Mouse (Mus musculus) limb, embryonic 13.5 days (tissue): ENCODE measurements at regions not wholly inside any gene's neighbourhood (a gene's known extent, or its start where the extent isn't known, plus 50 kb on each side); places are given as distances from the start of the nearest gene placed in this dataset.

Experiments used
- ATAC-seq: fragments of 200-750 bp; cut with Nextera tagmentation; 2 replicates; pipeline ENCODE4 v1.8.0; 2017; ENCODE audit warnings: low read depth, moderate number of reproducible peaks, moderate TSS enrichment; ENCODE audit not compliant: low FRiP score
- H3K27ac ChIP-seq: fragments of 300-500 bp; sonication (generic); 2 replicates; pipeline ENCODE4 v1.5.1; 2015; ENCODE audit warnings: inconsistent platforms, mild to moderate bottlenecking, moderate library complexity
- H3K27me3 ChIP-seq: fragments of 300-500 bp; sonication (generic); 2 replicates; pipeline ENCODE4 v1.6.1; 2015; ENCODE audit warnings: mild to moderate bottlenecking, inconsistent platforms
- H3K36me3 ChIP-seq: fragments of 300-500 bp; sonication (generic); 2 replicates; pipeline ENCODE4 v1.6.1; 2015; ENCODE audit warnings: inconsistent platforms, mild to moderate bottlenecking, moderate library complexity
- H3K4me1 ChIP-seq: fragments of 300-500 bp; sonication (generic); 2 replicates; pipeline ENCODE4 v1.6.1; 2015; ENCODE audit warnings: inconsistent platforms
- H3K4me2 ChIP-seq: fragments of 300-500 bp; sonication (generic); replicated peaks from 2 replicates; pipeline ENCODE4 v1.6.1; 2015; ENCODE audit warnings: inconsistent platforms, mild to moderate bottlenecking, moderate library complexity
- H3K4me3 ChIP-seq: fragments of 300-500 bp; sonication (generic); 2 replicates; pipeline ENCODE4 v1.5.1; 2015; ENCODE audit warnings: moderate library complexity, mild to moderate bottlenecking, inconsistent platforms
- H3K9ac ChIP-seq: fragments of 300-500 bp; sonication (generic); 2 replicates; pipeline ENCODE4 v1.6.1; 2015; ENCODE audit warnings: mild to moderate bottlenecking, inconsistent platforms
- H3K9me3 ChIP-seq: fragments of 300-500 bp; sonication (generic); 2 replicates; pipeline ENCODE4 v1.6.1; 2016; ENCODE audit warnings: inconsistent platforms
- WGBS: fragments of 180-500 bp; shearing (Covaris S2); methylation state at CpG from one replicate; pipeline ENCODE4 v1.1.7; 2015; 5-methylcytosine and 5-hydroxymethylcytosine counted together

- Histone ChIP-seq H3K4me3 (no peak overlapping the region), H3K9me3 (no peaks in the 10 kb centered on the region), H3K4me1 (peaks cover 26% of the 10 kb centered on the region), H3K9ac (no peak overlapping the region), H3K4me2 (no peak overlapping the region), H3K27me3 (no peaks in the 10 kb centered on the region), H3K36me3 (no peaks in the 10 kb centered on the region), H3K27ac (0 out of 2 replicates have a peak overlapping the region, but pooled peaks have one; percentile 33)
- WGBS: 10% methylated on average over 2 of the region's 2 CpGs
- 0 out of 2 replicates have a peak, but pooled peaks have one; percentile 20 for ATAC-seq
These were observed 378.9 kb upstream of the Noct start for GRCm38 (mm10) chr3:50845311-50845710.

GRCm38 (mm10) chr3:50848528-50848927 lies 375.7 kb upstream of the Noct start:
- no peak overlapping the region for H3K27ac ChIP-seq
- no peaks in the 10 kb centered on the region for H3K9me3 ChIP-seq
- ATAC-seq: no peak
- H3K36me3 ChIP-seq: no peaks in the 10 kb centered on the region
- no peaks in the 10 kb centered on the region for H3K27me3 ChIP-seq
- H3K4me3 ChIP-seq: no peak overlapping the region
- WGBS: 54% methylated on average over 3 of the region's 3 CpGs
- no peak overlapping the region for H3K9ac ChIP-seq
- H3K4me1 ChIP-seq: peaks cover 26% of the 10 kb centered on the region
- H3K4me2 ChIP-seq: no peak overlapping the region

DNA sequence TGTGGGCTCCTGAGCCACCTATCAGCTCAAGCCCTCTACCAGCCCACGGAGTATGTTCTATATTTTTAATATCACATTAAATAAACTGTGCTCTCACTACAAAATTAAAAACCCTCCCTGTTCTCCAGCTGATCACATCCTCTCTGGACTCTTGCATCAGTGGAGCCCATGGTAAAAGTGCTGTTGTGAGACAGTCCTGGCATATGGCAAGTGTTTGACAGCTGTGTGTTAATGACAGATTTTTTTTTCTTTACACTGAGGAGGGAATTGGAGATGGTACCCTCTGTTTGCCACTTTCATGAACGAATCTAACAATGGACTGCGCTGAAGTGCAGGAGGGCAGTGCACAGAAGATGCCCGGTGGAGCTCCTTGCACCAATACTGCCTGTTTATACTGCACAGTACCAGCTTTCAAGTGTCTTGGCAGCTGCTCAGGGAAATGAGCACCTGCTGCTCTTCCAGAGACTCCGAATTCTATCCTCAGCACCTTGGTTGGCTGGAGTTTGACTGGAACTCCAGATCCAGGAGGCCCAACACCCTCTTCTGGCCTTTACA lies 373.1 kb upstream of the Noct start:
- Histone ChIP-seq H3K4me1 (0 out of 2 replicates have a peak, but pooled peaks cover 13% of the 10 kb centered on the region), H3K4me3 (no peak overlapping the region), H3K27ac (no peak overlapping the region), H3K9me3 (no peaks in the 10 kb centered on the region), H3K9ac (no peak overlapping the region), H3K27me3 (no peaks in the 10 kb centered on the region), H3K36me3 (no peaks in the 10 kb centered on the region), H3K4me2 (no peak overlapping the region)
- WGBS: 79% methylated on average over 5 of the region's 5 CpGs
- ATAC-seq: no peak

DNA sequence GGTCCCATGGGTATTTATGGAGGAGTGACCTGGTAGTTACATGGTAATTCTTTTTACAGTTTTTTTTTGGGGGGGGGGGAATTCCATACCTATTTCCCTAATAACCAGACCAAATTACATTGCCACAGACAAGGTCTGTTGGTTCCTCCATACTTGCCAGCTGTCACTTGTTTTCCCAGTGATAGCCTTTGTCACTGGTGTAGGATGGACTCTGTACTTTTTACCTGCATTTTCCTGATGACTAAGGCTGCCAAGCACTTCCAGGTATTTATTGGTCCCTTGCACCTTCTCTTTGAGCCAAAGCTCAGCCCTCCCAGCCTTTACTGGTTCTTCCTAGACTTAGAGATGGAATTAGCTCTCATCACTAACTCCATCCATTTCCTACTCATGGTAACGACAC lies 357.1 kb upstream of the Noct start:
- no peak overlapping the region for H3K4me3 ChIP-seq
- no peaks in the 10 kb centered on the region for H3K4me1 ChIP-seq
- no peak overlapping the region for H3K27ac ChIP-seq
- no peaks in the 10 kb centered on the region for H3K36me3 ChIP-seq
- 91% methylated on average over 1 of the region's 1 CpGs for WGBS
- H3K9ac ChIP-seq: no peak overlapping the region
- ATAC-seq: no peak
- no peaks in the 10 kb centered on the region for H3K27me3 ChIP-seq
- no peaks in the 10 kb centered on the region for H3K9me3 ChIP-seq
- H3K4me2 ChIP-seq: no peak overlapping the region

- no peaks in the 10 kb centered on the region for H3K9me3 ChIP-seq
- H3K4me3 ChIP-seq: no peak overlapping the region
- no peak overlapping the region for H3K4me2 ChIP-seq
- no peaks in the 10 kb centered on the region for H3K36me3 ChIP-seq
- ATAC-seq: no peak
- no peaks in the 10 kb centered on the region for H3K4me1 ChIP-seq
- H3K9ac ChIP-seq: no peak overlapping the region
- H3K27ac ChIP-seq: no peak overlapping the region
- WGBS: 88% methylated on average over 3 of the region's 3 CpGs
- no peaks in the 10 kb centered on the region for H3K27me3 ChIP-seq
These were observed 355.0 kb upstream of the Noct start for GRCm38 (mm10) chr3:50869211-50869610.

DNA sequence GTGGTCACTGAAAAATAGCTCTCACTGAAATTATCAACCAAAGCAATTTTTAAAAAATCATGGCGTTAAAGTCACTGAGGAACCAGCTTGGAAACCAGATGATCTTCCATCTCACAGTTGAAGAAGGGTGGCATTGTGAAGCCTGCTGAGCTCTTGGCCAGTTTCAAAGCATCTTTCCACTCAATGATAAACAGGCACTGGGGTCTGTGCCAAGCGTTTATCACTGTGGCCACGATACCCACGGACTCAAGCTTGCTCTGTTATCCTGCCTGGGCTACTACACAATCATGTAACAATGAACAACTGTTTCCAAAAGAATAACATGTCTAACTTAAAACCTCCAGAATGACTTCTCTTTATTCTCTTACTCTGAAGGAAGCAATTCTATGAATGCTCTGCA lies 345.2 kb upstream of the Noct start:
- no peak overlapping the region for H3K9ac ChIP-seq
- H3K4me1 ChIP-seq: peaks cover 7% of the 10 kb centered on the region
- 85% methylated on average over 4 of the region's 4 CpGs for WGBS
- H3K27me3 ChIP-seq: no peaks in the 10 kb centered on the region
- ATAC-seq: no peak
- H3K27ac ChIP-seq: no peak overlapping the region
- no peaks in the 10 kb centered on the region for H3K9me3 ChIP-seq
- H3K4me2 ChIP-seq: no peak overlapping the region
- H3K36me3 ChIP-seq: no peaks in the 10 kb centered on the region
- H3K4me3 ChIP-seq: no peak overlapping the region

- no peak overlapping the region for H3K4me2 ChIP-seq
- H3K27me3 ChIP-seq: no peaks in the 10 kb centered on the region
- peaks cover 7% of the 10 kb centered on the region for H3K4me1 ChIP-seq
- 88% methylated on average over 8 of the region's 8 CpGs for WGBS
- no peak overlapping the region for H3K9ac ChIP-seq
- no peak for ATAC-seq
- no peak overlapping the region for H3K4me3 ChIP-seq
- H3K9me3 ChIP-seq: no peaks in the 10 kb centered on the region
- H3K36me3 ChIP-seq: no peaks in the 10 kb centered on the region
- no peak overlapping the region for H3K27ac ChIP-seq
These were observed 344.7 kb upstream of the Noct start for GRCm38 (mm10) chr3:50879595-50879994.

DNA sequence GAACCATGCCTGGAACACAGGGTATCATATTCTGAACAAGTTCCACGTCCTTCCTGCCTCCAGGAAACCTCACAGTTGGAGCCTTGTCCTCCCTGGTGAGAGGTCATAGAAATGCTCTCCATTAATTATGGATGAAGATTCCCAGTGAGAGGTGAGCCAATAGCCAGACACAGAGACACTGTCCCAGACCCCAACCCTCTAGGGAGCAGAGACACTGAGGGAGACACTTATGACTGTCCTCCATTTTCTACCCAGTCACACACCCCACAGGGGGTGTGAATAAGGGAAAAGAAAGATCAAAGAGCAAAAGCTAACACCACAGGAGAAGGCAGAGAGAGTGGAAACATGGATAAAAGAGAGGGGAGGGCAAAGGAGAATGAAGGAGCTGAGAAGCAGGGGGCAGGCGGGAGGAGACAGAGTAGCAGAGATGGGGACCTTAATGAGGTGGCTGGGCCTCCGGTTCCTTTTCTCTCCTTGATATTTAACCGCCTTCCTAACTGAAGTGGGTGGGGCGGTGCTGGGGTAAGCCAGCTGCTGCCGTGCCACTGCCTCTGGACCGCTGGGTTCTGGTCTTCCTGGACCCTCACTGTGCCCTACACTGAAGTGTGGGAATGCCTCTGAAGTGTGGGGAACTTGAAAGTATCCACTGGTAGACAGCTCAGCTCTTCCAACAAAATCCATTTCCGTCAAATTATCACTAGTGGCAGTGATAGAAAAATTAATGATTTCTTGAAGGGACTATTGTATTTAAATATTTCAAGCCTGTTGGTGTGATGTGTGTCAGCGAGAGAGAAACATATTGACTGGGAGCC lies 342.6 kb upstream of the Noct start:
- Histone ChIP-seq H3K27me3 (no peaks in the 10 kb centered on the region), H3K27ac (no peak overlapping the region), H3K36me3 (no peaks in the 10 kb centered on the region), H3K9me3 (no peaks in the 10 kb centered on the region), H3K9ac (no peak overlapping the region), H3K4me1 (peaks cover 11% of the 10 kb centered on the region), H3K4me3 (no peak overlapping the region), H3K4me2 (no peak overlapping the region)
- no peak for ATAC-seq
- WGBS: 26% methylated on average over 7 of the region's 9 CpGs

DNA sequence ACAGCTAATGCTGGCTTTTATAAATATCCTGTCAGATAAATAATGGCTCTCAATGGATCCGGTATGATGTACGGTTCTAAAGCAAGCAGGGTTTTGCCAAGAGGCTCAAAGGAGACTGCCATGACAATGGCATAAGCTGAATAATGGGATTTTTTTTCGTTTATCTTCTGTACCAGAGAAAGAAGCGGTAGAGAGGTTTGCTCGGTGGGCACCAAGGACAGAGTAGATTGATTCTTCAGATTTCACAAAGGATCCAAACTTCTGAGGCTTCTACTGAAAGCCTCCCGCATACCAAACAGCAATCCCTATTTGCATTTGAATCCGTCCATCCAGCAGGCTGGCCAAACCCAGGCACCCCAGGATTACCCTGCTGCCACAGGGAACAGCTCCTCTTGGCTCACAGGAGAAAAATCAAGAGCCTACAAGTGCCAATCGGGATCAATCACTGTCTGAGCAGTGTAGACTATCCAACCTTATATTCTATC lies 342.0 kb upstream of the Noct start:
- H3K9me3 ChIP-seq: no peaks in the 10 kb centered on the region
- no peak overlapping the region for H3K27ac ChIP-seq
- H3K36me3 ChIP-seq: no peaks in the 10 kb centered on the region
- WGBS: 35% methylated on average over 8 of the region's 8 CpGs
- ATAC-seq: no peak
- no peaks in the 10 kb centered on the region for H3K27me3 ChIP-seq
- no peak overlapping the region for H3K4me3 ChIP-seq
- no peak overlapping the region for H3K9ac ChIP-seq
- no peak overlapping the region for H3K4me2 ChIP-seq
- H3K4me1 ChIP-seq: peaks cover 17% of the 10 kb centered on the region

DNA sequence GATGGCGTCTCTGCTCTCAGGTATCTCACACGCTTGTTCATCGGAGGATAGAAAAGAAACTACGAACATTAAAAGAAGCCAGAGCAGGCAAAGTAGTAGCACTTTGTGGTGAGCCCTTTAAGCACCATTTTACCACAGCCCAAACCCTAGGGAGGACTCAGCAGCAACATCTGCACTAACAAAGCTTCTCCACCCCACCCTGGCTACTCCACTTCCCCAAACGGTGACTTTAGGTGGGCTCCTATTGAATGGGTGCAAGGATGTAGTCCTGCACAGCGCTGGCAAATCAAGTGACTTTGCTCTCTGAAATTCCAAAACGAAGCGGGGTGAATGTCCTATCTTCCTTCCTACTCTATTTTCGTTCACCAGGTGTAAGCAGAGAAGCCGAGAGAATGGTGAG lies 337.9 kb upstream of the Noct start:
- no peak for ATAC-seq
- Histone ChIP-seq H3K27me3 (no peaks in the 10 kb centered on the region), H3K9me3 (no peaks in the 10 kb centered on the region), H3K27ac (0 out of 2 replicates have a peak overlapping the region, but pooled peaks have one; percentile 72), H3K4me1 (peaks cover 19% of the 10 kb centered on the region), H3K36me3 (no peaks in the 10 kb centered on the region), H3K4me2 (no peak overlapping the region), H3K4me3 (no peak overlapping the region), H3K9ac (no peak overlapping the region)
- WGBS: 86% methylated on average over 10 of the region's 10 CpGs

DNA sequence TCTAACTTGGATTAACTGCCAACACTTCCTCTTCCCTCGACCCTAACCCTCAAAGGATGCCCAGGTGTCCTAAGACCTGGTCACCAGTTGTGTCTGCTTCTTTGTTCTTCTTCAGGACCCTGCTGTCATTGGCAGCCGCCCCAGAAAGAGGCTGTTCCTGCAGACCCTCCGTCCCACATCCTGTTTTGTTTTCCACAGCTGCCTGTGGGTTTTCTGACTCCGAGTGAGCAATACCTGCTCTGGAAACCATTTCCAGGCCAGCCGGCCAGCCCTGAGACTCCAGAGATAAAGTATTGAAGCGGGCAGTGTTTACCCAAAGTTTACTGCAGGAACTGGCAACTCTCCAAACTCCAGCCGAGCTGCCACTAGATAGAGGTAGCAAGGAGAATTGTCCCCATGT lies 337.2 kb upstream of the Noct start:
- H3K9ac ChIP-seq: no peak overlapping the region
- peak overlapping the region; percentile 72; the same call in 1 of the 2 replicates for H3K27ac ChIP-seq
- no peak overlapping the region for H3K4me3 ChIP-seq
- no peaks in the 10 kb centered on the region for H3K36me3 ChIP-seq
- peaks cover 14% of the 10 kb centered on the region for H3K4me1 ChIP-seq
- H3K27me3 ChIP-seq: no peaks in the 10 kb centered on the region
- 0 out of 2 replicates have a peak, but pooled peaks have one; percentile 15 for ATAC-seq
- whole genome bisulfite sequencing: 20% methylated on average over 7 of the region's 7 CpGs
- peak overlapping the region; percentile 32 for H3K4me2 ChIP-seq
- H3K9me3 ChIP-seq: no peaks in the 10 kb centered on the region

DNA sequence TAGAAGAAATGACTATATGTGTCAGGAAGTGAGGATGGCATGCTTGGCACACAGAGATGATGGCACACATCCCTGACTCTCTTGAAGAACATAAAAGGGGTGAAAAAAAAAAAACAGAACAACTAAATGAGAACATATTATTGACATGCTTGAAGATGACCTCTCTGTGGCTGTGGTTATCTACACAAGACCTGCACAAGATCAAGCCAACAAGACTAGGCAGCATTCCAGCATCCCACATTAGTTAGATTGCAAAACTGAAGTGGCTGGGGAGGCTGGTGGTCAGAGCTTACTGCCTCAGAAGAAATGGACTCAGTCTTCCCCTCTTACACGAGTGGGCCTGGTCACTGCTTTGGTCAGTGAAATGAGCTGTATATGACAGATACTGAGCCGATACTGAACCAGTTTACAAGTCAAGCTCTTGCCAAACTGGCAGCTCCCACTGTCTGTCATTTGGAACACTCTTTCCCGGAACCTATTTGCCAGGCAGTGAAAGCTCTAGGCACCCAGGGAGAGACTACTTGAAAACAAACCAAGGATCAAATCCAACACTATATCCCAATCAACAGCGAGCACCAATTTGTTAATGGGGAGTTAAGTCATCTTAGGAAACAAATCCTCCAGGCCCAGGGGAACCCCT lies 335.6 kb upstream of the Noct start:
- Histone ChIP-seq H3K4me3 (no peak overlapping the region), H3K27me3 (no peaks in the 10 kb centered on the region), H3K27ac (no peak overlapping the region), H3K9me3 (no peaks in the 10 kb centered on the region), H3K4me2 (no peak overlapping the region), H3K36me3 (no peaks in the 10 kb centered on the region), H3K4me1 (peaks cover 14% of the 10 kb centered on the region), H3K9ac (no peak overlapping the region)
- ATAC-seq: no peak
- 92% methylated on average over 4 of the region's 4 CpGs for WGBS
